Mouse (Mus musculus) cerebellum, adult 2 months (tissue): Measurements from ENCODE around the gene Eif3j1.

ENCODE experiments used
- CTCF ChIP-seq: fragments of 200-500 bp; IDR thresholded peaks from 2 replicates; pipeline ENCODE4 v1.5.1; 2011; ENCODE audit warnings: low read depth, mild to moderate bottlenecking, control low read depth, low read length, moderate library complexity, borderline replicate concordance; ENCODE audit not compliant: insufficient read depth
- POLR2A ChIP-seq: fragments of 200-500 bp; IDR thresholded peaks from 2 replicates; pipeline ENCODE4 v1.6.1; 2011; ENCODE audit warnings: low read length, control low read depth, borderline replicate concordance; ENCODE audit not compliant: insufficient read depth

- TF ChIP-seq CTCF (peak; percentile 13; the same call in 1 of the 2 replicates), POLR2A (no peak)
Observed at GRCm38 (mm10) chr2:122102070-122102469, 73.7 kb downstream of the Eif3j1 start.
